Mouse (Mus musculus): ENCODE measurements around the gene Cand1. TPM values are rescaled to one million over a fixed set of nuclear protein-coding genes. Genes with fewer than 3 reads are reported as not detected.

The Cand1 gene
- polyA plus RNA-seq (2012; rRNA removed): 21.2 and 29.5 TPM in 2 replicates

GRCm38 (mm10) chr10:119239969-119240721 is at the start of gene Cand1:
Gene Cand1 (minus strand): TSS chr10:119240055.
- peak; percentile 92 for DNase-seq (ENCODE audit: low read depth, low spot score)
- under 1% methylated on average over 67 of the region's 67 CpGs for WGBS

- 85% methylated on average over 10 of the region's 10 CpGs for WGBS
- no peak for DNase-seq (ENCODE audit: low read depth, low spot score)
Measured at GRCm38 (mm10) chr10:119278871-119279270, 39.0 kb upstream of the Cand1 start.

GRCm38 (mm10) chr10:119274333-119274732 is 34.5 kb upstream of the Cand1 start:
- no peak for DNase-seq (ENCODE audit: low read depth, low spot score)
- WGBS: 87% methylated on average over 6 of the region's 6 CpGs

GRCm38 (mm10) chr10:119272536-119272935 is 32.7 kb upstream of the Cand1 start:
- DNase-seq (ENCODE audit: low read depth, low spot score): no peak
- WGBS: 78% methylated on average over 10 of the region's 10 CpGs

- DNase-seq (ENCODE audit: low read depth, low spot score): no peak
- WGBS: 90% methylated on average over 10 of the region's 10 CpGs
Measured at GRCm38 (mm10) chr10:119272005-119272404, 32.1 kb upstream of the Cand1 start.

GRCm38 (mm10) chr10:119271101-119271500 is 31.2 kb upstream of the Cand1 start:
- DNase-seq (ENCODE audit: low read depth, low spot score): no peak
- WGBS: 88% methylated on average over 10 of the region's 10 CpGs

- WGBS: 82% methylated on average over 12 of the region's 12 CpGs
- no peak for DNase-seq (ENCODE audit: low read depth, low spot score)
Measured at GRCm38 (mm10) chr10:119270384-119270985, 30.6 kb upstream of the Cand1 start.

GRCm38 (mm10) chr10:119264761-119265160 is 24.9 kb upstream of the Cand1 start:
- 49% methylated on average over 7 of the region's 7 CpGs for WGBS
- DNase-seq (ENCODE audit: low read depth, low spot score): no peak

- WGBS: 83% methylated on average over 5 of the region's 5 CpGs
- DNase-seq (ENCODE audit: low read depth, low spot score): no peak
Measured at GRCm38 (mm10) chr10:119262821-119263220, 23.0 kb upstream of the Cand1 start.

- DNase-seq (ENCODE audit: low read depth, low spot score): no peak
- WGBS: 71% methylated on average over 4 of the region's 4 CpGs
Measured at GRCm38 (mm10) chr10:119257876-119258275, 18.0 kb upstream of the Cand1 start.

- whole genome bisulfite sequencing: 86% methylated on average over 14 of the region's 14 CpGs
- DNase-seq (ENCODE audit: low read depth, low spot score): no peak
Measured at GRCm38 (mm10) chr10:119244146-119244545, 4.3 kb upstream of the Cand1 start.

GRCm38 (mm10) chr10:119240722-119241089 is 851 bp upstream of the Cand1 start:
- DNase-seq (ENCODE audit: low read depth, low spot score): no peak
- 4% methylated on average over 9 of the region's 9 CpGs for WGBS

- under 1% methylated on average over 36 of the region's 37 CpGs for WGBS
Measured at GRCm38 (mm10) chr10:119239633-119239968, 254 bp downstream of the Cand1 start.

GRCm38 (mm10) chr10:119238985-119239631 is 747 bp downstream of the Cand1 start:
- WGBS: 1% methylated on average over 51 of the region's 54 CpGs
- no peak for DNase-seq (ENCODE audit: low read depth, low spot score)

More at GRCm38 (mm10) chr10:119239633-119239968, 254 bp downstream of the Cand1 start:
- no peak for DNase-seq (ENCODE audit: low read depth, low spot score)

GRCm38 (mm10) chr10:119231526-119231925 is 8.3 kb downstream of the Cand1 start:
- 81% methylated on average over 5 of the region's 5 CpGs for WGBS
- DNase-seq (ENCODE audit: low read depth, low spot score): no peak

GRCm38 (mm10) chr10:119230703-119231102 is 9.2 kb downstream of the Cand1 start:
- no peak for DNase-seq (ENCODE audit: low read depth, low spot score)
- 68% methylated on average over 4 of the region's 4 CpGs for WGBS

GRCm38 (mm10) chr10:119230074-119230669 is 9.7 kb downstream of the Cand1 start:
- DNase-seq (ENCODE audit: low read depth, low spot score): no peak
- 24% methylated on average over 5 of the region's 5 CpGs for WGBS

- WGBS: 81% methylated on average over 4 of the region's 4 CpGs
- DNase-seq (ENCODE audit: low read depth, low spot score): no peak
Measured at GRCm38 (mm10) chr10:119223686-119224085, 16.2 kb downstream of the Cand1 start.

- no peak for DNase-seq (ENCODE audit: low read depth, low spot score)
- 35% methylated on average over 5 of the region's 5 CpGs for WGBS
Measured at GRCm38 (mm10) chr10:119221631-119222030, 18.2 kb downstream of the Cand1 start.

- WGBS: 70% methylated on average over 11 of the region's 11 CpGs
- no peak for DNase-seq (ENCODE audit: low read depth, low spot score)
Measured at GRCm38 (mm10) chr10:119219415-119219814, 20.4 kb downstream of the Cand1 start.
